Mouse (Mus musculus) CD8-positive naive resting alpha-beta T cell, adult 2 months (primary cell): ENCODE data around the gene Crabp2.

Source experiments
- DNase-seq, 2 experiments: peaks; one replicate each; pipeline ENCODE4 v3.0.0; 2022; ENCODE audit warnings: low read depth in 2 of 2, low spot score in 2 of 2

Crabp2 gene

DNA sequence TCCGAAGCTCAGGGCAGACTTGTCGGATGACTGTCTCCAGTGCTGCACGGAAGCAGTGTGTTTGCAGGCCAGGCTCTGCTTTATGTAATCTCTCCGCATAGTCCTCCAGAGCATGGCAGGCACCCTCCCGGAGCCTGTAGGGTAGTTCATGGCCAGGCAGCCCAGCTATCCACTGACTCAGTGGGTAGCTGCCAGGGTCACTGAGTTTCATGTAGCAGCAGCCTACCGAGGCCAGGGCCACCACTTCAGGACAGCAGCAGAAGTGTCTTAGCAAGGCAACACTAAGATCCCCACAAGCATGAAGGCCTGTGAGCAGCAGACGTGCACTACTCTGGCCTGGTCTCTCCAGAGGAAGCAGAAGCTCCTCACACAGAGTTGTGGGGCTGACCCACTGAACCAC lies 23.5 kb upstream of the Crabp2 start:
- DNase-seq = no peak

DNA sequence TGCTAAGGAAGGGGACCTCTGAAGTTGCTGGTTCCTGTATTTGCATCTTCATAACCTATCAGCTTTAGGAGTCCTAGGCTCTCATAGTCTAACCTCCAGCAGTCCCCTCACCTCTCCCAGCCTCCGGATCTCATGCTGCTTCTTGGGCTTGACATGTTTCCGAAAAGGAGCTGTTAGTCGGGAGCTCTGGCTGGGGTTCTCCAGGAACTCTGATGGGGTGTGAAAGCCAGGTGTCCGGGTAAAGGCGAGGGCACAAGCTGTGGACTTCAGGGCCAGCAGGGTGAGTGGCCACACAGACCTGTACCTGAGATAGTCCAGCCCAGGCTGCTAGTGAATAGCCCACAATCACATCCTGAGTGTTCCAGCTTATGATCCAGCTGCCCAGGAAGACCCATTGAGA lies 21.0 kb upstream of the Crabp2 start:
- no peak for DNase-seq

DNA sequence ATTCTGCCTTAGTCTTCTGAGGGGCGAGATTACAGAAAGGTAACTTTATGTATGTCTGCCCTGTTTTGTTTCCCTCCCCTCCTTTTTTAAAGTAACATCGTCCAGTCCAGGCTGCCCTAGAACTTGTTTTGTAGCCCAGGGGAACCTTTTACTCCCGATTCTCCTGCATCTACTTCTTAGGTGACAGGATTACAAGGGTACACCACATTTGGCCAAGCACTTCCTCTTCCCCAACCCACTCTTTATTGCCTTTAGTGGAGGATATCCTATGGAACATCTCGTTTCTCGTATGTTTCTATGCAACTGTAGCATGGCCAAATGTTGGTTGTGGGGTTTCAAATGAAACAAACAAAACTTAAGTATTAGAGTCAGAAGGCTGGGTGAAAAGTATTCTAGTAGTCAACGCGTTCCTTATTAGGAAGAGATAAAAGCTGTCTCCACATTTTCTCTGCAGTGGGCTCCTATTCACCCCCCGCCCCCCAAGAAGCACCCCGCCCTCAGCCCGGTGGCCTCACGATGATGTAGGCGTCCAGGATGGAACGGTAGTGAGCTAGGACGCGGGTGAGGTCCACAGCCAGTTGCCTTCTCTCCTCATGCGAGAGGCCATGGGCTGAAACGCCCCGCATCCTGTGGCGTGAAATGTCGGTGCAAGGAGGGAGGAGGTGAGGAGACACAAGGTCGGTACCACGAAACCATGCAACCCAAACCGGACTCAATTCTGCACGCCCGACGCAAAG lies 19.0 kb upstream of the Crabp2 start:
- DNase-seq = no peak

- DNase-seq = peak; percentile 93 to 94
Observed at GRCm38 (mm10) chr3:87930078-87930795, 18.2 kb upstream of the Crabp2 start, which contains the start of the genes Isg20l2 and Rrnad1. Gene Isg20l2 (plus strand): TSS chr3:87930314. Gene Rrnad1 (minus strand): TSS chr3:87930717.

DNA sequence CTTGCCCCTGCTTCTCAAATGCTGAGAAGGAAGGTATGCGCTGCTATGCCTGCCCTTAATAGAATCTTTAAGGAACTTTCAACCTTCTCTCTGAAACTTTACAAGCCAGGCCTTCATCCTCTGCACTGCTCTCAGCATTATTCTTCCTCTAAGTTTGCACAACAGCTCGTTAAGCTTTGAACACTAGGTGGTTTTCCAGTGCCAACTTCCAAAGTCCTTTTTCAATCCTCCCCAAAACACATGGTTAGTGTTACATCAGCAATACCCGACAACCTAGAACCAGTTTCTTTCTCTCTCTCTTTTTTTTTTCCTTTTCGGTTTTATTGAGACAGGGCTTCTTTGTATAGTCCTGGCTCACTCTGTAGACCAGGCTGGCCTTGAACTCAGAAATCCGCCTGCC lies 14.4 kb upstream of the Crabp2 start:
- DNase-seq = no peak

DNA sequence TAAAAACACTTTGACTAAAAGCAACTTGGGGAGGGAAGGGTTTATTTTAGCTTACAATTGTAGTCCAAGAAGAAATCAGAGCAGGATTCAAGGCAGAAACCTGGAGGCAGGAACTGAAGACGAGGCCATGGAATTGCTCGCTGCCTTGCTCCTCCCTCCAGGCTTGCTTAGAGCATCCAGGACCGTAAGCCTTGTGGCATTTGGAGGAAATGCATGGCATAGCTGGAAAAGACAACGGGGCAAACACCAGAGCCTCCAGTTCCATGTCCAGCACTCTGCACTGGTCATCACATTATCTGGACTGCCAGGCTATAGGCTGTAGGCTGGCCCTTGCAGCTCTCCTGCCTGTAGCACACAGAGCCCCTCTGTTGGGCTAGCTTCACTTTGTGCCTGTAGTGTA lies 14.0 kb upstream of the Crabp2 start:
- DNase-seq = no peak

- no peak for DNase-seq
Observed at GRCm38 (mm10) chr3:87935201-87935600, 13.3 kb upstream of the Crabp2 start.

GRCm38 (mm10) chr3:87935776-87936175 lies 12.7 kb upstream of the Crabp2 start:
- peak; percentile 48 to 52 for DNase-seq

GRCm38 (mm10) chr3:87940611-87941010 lies 7.9 kb upstream of the Crabp2 start:
- no peak for DNase-seq

DNA sequence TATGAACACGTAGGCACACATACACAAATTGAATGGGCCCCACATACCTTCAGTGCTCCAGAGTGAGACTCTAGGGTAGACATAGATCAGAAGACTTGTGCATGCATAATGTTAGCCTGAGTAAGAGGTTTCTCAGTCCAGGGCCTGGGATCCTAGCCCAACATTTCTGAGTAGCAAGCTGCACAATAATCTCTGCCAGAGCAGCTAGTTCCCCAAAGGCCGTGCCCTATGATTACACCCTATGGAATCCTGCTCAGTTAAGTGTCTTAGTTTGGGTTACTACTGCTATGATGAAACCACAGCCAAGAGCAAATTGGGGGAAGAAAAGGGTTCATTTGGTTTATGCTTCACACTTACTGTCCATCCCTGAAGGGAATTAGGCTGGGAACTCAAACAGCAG lies 6.0 kb upstream of the Crabp2 start:
- DNase-seq = no peak

GRCm38 (mm10) chr3:87943586-87943985 lies 4.9 kb upstream of the Crabp2 start:
- DNase-seq = no peak

GRCm38 (mm10) chr3:87944838-87945600 lies 3.4 kb upstream of the Crabp2 start:
- no peak for DNase-seq

DNA sequence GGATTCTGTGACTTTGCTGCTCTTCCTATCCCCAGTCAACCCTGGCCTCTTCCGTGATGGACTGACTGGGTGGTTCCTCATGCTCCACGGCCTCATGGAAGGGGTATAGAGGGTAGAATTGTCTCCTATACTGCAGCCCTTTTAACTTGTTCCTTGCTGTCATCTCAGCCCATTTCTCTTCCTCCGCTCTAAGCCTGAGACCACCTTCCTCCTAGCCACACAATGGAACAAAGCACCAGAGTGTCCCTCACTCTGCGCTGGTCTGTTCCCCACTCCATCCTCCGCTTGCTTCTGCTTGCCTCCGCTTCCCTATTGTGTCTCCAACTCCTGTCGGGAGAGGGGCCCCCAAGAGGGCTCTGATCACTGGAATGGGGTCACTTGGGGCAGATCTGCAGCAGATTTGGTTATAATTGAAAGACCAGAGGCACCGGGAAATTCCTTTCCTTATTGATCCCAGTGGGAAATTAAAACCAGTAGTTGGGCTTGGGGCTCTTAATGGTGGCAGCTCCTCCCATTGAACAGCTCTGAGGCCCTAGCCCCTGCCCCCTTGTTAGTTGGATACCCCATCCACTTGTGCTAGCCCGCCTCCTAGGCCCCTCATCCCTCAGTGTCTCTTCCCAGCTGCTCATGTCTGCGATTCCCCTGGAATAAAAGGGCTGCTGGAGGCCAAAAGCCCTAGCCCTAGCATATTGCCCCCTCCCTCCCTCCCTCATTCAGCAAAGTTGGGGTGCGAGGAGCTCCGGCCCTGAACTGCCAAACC lies 2.5 kb upstream of the Crabp2 start:
- DNase-seq = no peak

DNA sequence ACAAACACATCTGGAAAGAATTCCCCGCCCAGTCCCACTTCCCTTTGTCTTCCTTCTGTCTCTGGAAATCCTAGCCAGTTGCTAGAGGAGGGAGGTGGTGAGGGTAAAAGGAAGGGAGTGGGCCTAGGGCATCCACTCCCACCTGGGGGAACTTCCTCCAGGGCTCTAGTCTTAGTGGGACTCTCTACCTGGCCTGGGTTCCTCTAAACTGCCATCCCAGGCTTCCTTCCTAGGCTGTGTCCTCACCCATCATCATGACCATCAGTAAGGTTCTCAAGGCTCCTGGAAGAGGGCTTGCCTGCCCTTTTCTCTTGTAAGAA lies 2.0 kb upstream of the Crabp2 start:
- DNase-seq = no peak

DNA sequence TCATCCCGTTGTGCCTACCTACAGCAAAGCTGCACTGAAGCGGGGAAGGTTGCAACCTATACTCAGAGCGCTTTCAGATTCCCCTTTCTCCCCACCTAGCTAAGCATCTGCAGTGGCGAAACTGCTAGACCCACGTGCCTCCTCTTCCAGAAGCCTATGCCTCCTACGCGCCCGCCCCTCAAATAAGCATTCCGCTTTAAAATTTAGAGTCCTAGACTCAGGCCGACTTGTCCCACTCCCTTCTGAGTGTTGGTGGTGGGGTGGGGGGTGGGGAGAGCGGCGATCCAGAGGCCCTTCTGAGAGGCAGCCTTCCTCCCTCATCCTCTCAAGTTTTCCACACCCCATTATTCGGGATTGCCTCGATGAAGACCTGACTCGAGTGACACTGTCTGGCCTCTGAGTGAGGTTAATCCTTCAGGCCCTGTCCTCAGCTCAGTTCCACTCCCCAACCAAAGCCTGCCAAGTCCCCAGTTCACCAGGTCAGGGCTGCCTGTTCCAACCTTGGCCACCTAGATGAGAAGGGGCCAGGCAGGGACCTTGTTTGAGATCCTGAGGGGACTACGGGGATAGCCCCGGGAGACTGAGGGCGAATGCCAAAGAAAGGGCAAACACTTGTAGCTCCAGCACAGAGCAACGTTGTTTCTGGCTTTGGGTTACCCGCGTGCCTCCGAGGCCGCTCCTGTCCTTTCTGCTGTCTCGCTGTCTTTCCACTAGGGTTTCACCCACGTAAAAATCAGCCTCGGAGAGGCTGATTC lies 1.2 kb upstream of the Crabp2 start:
- no peak for DNase-seq

- no peak for DNase-seq
Observed at GRCm38 (mm10) chr3:87947811-87948199, 661 bp upstream of the Crabp2 start.

GRCm38 (mm10) chr3:87949266-87949954 lies 944 bp downstream of the Crabp2 start:
- no peak for DNase-seq

DNA sequence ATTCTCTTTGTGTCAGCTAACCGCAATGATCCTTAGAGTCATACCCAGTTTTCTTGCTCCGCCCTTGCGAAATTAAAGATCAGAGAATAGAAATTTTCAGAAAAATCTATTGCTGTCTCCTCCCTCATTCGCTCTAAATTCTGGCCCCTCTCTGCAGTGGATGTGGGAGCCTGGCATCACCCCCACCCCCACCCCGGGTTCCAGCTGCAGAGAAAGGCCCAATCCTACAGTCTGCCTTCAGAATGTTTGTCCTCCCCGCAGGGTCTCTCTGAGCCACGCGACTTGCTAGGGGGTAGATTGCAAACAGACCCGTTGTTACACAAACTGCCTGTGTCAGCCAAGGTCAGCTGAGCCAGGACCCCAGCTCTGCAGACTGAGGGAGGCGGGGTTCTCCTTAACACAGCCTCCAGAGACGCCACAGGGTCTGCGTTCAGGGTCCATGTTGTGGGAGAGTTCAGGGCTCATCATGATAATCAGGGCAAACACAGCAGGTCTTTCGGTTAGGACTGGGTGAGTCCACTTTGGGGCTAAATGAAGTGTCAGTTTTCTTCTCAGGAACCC lies 1.6 kb downstream of the Crabp2 start:
- no peak for DNase-seq

DNA sequence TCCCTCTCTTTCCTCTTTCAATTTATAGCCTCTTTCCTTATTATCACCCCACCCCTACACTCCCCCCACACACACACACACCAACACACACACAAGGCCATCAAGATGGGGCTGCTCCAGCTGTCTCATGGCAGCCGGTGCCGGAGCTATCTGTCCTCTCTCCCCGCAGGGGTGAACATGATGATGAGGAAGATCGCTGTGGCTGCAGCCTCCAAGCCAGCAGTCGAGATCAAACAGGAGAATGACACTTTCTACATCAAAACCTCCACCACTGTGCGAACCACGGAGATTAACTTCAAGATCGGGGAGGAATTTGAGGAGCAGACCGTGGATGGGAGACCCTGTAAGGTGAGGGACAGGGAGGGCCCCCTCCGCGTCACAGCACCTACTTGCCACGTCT lies 3.5 kb downstream of the Crabp2 start:
- no peak for DNase-seq

- DNase-seq = no peak
Observed at GRCm38 (mm10) chr3:87952440-87952839, 4.0 kb downstream of the Crabp2 start.
